Mouse (Mus musculus): ENCODE results near the gene Sin3a.

- TF ChIP-seq POLR2A (IDR thresholded peaks at IDR 0.05; ENCODE audit: insufficient read depth, low read depth, low read length) = no peak
- no peak for TF ChIP-seq CTCF (IDR thresholded peaks at IDR 0.05)
- no peak for TF ChIP-seq EP300 (IDR thresholded peaks at IDR 0.05; ENCODE audit: insufficient read depth, low read depth, low read length)
Measured at GRCm38 (mm10) chr9:57143212-57143611, 71.4 kb downstream of the Sin3a start.

All from heart, adult 2 months (tissue).